Mouse (Mus musculus) liver, embryonic 11.5 days (tissue): Measurements from ENCODE around the gene 6030458C11Rik. TPM values are rescaled to one million over a fixed set of nuclear protein-coding genes. Genes with fewer than 3 reads are reported as not detected.
A peak's percentile ranks its signal among the peaks of the same experiment; 100 is the strongest.

ENCODE experiments used
- ATAC-seq: fragments of 200-750 bp; cut with Nextera tagmentation; replicated peaks from 2 replicates; pipeline ENCODE4 v1.8.0; 2017; ENCODE audit warnings: moderate number of reproducible peaks, mild to moderate bottlenecking, moderate TSS enrichment, moderate library complexity; ENCODE audit not compliant: low FRiP score
- DNase-seq: peaks from one replicate; pipeline ENCODE4 v3.0.0-alpha.2; 2017; ENCODE audit warnings: low spot score
- H3K27ac ChIP-seq: fragments of 300-500 bp; sonication (generic); 2 replicates; pipeline ENCODE4 v1.5.1; 2014; ENCODE audit warnings: mild to moderate bottlenecking, low read depth, low read length, control low read depth
- H3K27me3 ChIP-seq: fragments of 300-500 bp; sonication (generic); replicated peaks from 2 replicates; pipeline ENCODE4 v1.6.1; 2014; ENCODE audit warnings: low read length, mixed read lengths; ENCODE audit not compliant: control insufficient read depth, insufficient read depth
- H3K36me3 ChIP-seq: fragments of 300-500 bp; sonication (generic); 2 replicates; pipeline ENCODE4 v1.6.1; 2014; ENCODE audit warnings: mild to moderate bottlenecking, low read length, moderate library complexity, mixed read lengths; ENCODE audit not compliant: control insufficient read depth, insufficient read depth
- H3K4me1 ChIP-seq: fragments of 300-500 bp; sonication (generic); replicated peaks from 2 replicates; pipeline ENCODE4 v1.6.1; 2014; ENCODE audit warnings: low read length, mixed read lengths; ENCODE audit not compliant: control insufficient read depth, insufficient read depth
- H3K4me2 ChIP-seq: fragments of 300-500 bp; sonication (generic); 2 replicates; pipeline ENCODE4 v1.6.1; 2014; ENCODE audit warnings: mild to moderate bottlenecking, control low read depth, moderate library complexity
- H3K4me3 ChIP-seq: fragments of 300-500 bp; sonication (generic); 2 replicates; pipeline ENCODE4 v1.5.1; 2014; ENCODE audit warnings: low read depth, low read length, control low read depth
- H3K9ac ChIP-seq: fragments of 300-500 bp; sonication (generic); 2 replicates; pipeline ENCODE4 v1.6.1; 2014; ENCODE audit warnings: low read depth, low read length, control low read depth
- H3K9me3 ChIP-seq: fragments of 300-500 bp; sonication (generic); 2 replicates; pipeline ENCODE4 v1.6.1; 2016; ENCODE audit warnings: low read length, inconsistent platforms, mixed read lengths; ENCODE audit not compliant: control insufficient read depth
- WGBS: fragments of 180-500 bp; shearing (Covaris S2); extraction: QIAGEN DNeasy Blood & Tissue Kit; methylation state at CpG from one replicate; pipeline ENCODE4 v1.1.7; 2014; 5-methylcytosine and 5-hydroxymethylcytosine counted together
- polyA plus RNA-seq: library from polyadenylated mRNA; unstranded; fragments of >200 nt; fragmentation: Nextera tagmentation; extraction: Ambion mirVana; gene quantifications from 2 replicates; pipeline ENCODE4 v1.2.1, GENCODE M21; 2014

The 6030458C11Rik gene
- polyA plus RNA-seq, 1 experiment from 2014 or later, result 60.1 TPM

- Histone ChIP-seq H3K27me3 (no peaks in the 10 kb centered on the region), H3K4me3 (peak overlapping the region; percentile 82), H3K9ac (peak overlapping the region; percentile 83), H3K27ac (peak overlapping the region; percentile 13; the same call in 1 of the 2 replicates), H3K4me2 (peak overlapping the region; percentile 79), H3K9me3 (no peaks in the 10 kb centered on the region), H3K36me3 (peaks cover 18% of the 10 kb centered on the region), H3K4me1 (peaks cover 12% of the 10 kb centered on the region)
- 43% methylated on average over 12 of the region's 12 CpGs for whole genome bisulfite sequencing
- ATAC-seq (no peak), DNase-seq (no peak)
These were observed 959 bp upstream of the 6030458C11Rik start for GRCm38 (mm10) chr15:12825408-12825807.

- peaks cover 12% of the 10 kb centered on the region for H3K4me1 ChIP-seq
- peak overlapping the region; percentile 79 for H3K4me2 ChIP-seq
- peak overlapping the region; percentile 83 for H3K9ac ChIP-seq
- DNase-seq, result no peak
- no peaks in the 10 kb centered on the region for H3K27me3 ChIP-seq
- ATAC-seq, result peak; percentile 21
- peak overlapping the region; percentile 82 for H3K4me3 ChIP-seq
- H3K27ac ChIP-seq, result peak overlapping the region; percentile 74
- WGBS, result 0% methylated on average over 30 of the region's 31 CpGs
- peaks cover 18% of the 10 kb centered on the region for H3K36me3 ChIP-seq
- H3K9me3 ChIP-seq, result no peaks in the 10 kb centered on the region
These were observed 516 bp upstream of the 6030458C11Rik start for GRCm38 (mm10) chr15:12824965-12825364.

- ATAC-seq (no peak), DNase-seq (no peak)
- WGBS, result 54% methylated on average over 2 of the region's 2 CpGs
- Histone ChIP-seq H3K4me3 (peak overlapping the region; percentile 82), H3K27ac (peak overlapping the region; percentile 91), H3K4me2 (peak overlapping the region; percentile 63), H3K36me3 (peaks cover 21% of the 10 kb centered on the region), H3K9me3 (no peaks in the 10 kb centered on the region), H3K9ac (peak overlapping the region; percentile 92), H3K4me1 (peaks cover 12% of the 10 kb centered on the region), H3K27me3 (no peaks in the 10 kb centered on the region)
These were observed 862 bp downstream of the 6030458C11Rik start for GRCm38 (mm10) chr15:12823455-12824119.

- Histone ChIP-seq H3K36me3 (peaks cover 25% of the 10 kb centered on the region), H3K27me3 (no peaks in the 10 kb centered on the region), H3K27ac (peak overlapping the region; percentile 91), H3K4me2 (peak overlapping the region; percentile 63), H3K9me3 (no peaks in the 10 kb centered on the region), H3K4me3 (peak overlapping the region; percentile 82), H3K4me1 (peaks cover 12% of the 10 kb centered on the region), H3K9ac (no peak overlapping the region; the same call in 1 of the 2 replicates)
- ATAC-seq, result peak; percentile 42
- 58% methylated on average over 9 of the region's 9 CpGs for WGBS
- DNase-seq, result no peak
These were observed 1.7 kb downstream of the 6030458C11Rik start for GRCm38 (mm10) chr15:12822416-12823395.

DNA sequence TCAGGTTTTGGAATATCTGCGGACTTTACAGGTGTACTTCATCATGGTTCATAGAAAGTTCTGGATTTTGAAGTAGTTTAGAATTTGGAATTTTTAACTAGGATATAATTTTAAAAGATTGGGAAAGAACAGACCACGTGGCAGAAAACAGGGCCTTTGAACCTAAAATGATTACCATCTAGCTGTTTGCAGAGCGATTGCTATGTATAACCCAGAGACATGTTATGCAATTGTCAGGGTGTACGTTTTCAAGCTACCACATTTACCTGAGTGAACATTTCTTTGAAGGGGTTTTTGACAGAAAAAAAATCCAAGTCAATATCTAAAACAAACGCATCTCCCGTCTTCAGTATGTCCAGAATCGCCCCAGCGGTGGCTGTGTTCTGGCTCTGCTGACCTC is 6.9 kb downstream of the 6030458C11Rik start:
- no peaks in the 10 kb centered on the region for H3K9me3 ChIP-seq
- no peak overlapping the region for H3K9ac ChIP-seq
- WGBS, result 87% methylated on average over 8 of the region's 8 CpGs
- no peak overlapping the region for H3K4me3 ChIP-seq
- H3K27ac ChIP-seq, result no peak overlapping the region
- DNase-seq (no peak), ATAC-seq (no peak)
- H3K36me3 ChIP-seq, result peaks cover 60% of the 10 kb centered on the region
- H3K4me1 ChIP-seq, result peaks cover 3% of the 10 kb centered on the region
- no peak overlapping the region for H3K4me2 ChIP-seq
- H3K27me3 ChIP-seq, result no peaks in the 10 kb centered on the region

GRCm38 (mm10) chr15:12812646-12813045 is 11.8 kb downstream of the 6030458C11Rik start:
- no peaks in the 10 kb centered on the region for H3K4me1 ChIP-seq
- H3K36me3 ChIP-seq, result peaks cover 70% of the 10 kb centered on the region
- DNase-seq, result no peak
- H3K27ac ChIP-seq, result no peak overlapping the region
- ATAC-seq, result no peak
- no peak overlapping the region for H3K4me2 ChIP-seq
- H3K4me3 ChIP-seq, result no peak overlapping the region
- WGBS, result 94% methylated on average over 11 of the region's 11 CpGs
- no peak overlapping the region for H3K9ac ChIP-seq
- H3K9me3 ChIP-seq, result no peaks in the 10 kb centered on the region
- no peaks in the 10 kb centered on the region for H3K27me3 ChIP-seq

GRCm38 (mm10) chr15:12809305-12809704 is 15.1 kb downstream of the 6030458C11Rik start:
- DNase-seq (no peak), ATAC-seq (no peak)
- no peak overlapping the region for H3K27ac ChIP-seq
- no peaks in the 10 kb centered on the region for H3K9me3 ChIP-seq
- H3K4me1 ChIP-seq, result no peaks in the 10 kb centered on the region; the same call in 1 of the 2 replicates
- H3K4me3 ChIP-seq, result no peak overlapping the region
- 84% methylated on average over 6 of the region's 6 CpGs for WGBS
- H3K4me2 ChIP-seq, result no peak overlapping the region
- peaks cover 53% of the 10 kb centered on the region for H3K36me3 ChIP-seq
- H3K9ac ChIP-seq, result no peak overlapping the region
- H3K27me3 ChIP-seq, result no peaks in the 10 kb centered on the region

- Histone ChIP-seq H3K27ac (no peak overlapping the region), H3K9me3 (no peaks in the 10 kb centered on the region), H3K9ac (no peak overlapping the region), H3K4me3 (no peak overlapping the region), H3K4me1 (no peaks in the 10 kb centered on the region; the same call in 1 of the 2 replicates), H3K27me3 (no peaks in the 10 kb centered on the region), H3K36me3 (peaks cover 36% of the 10 kb centered on the region), H3K4me2 (no peak overlapping the region)
- WGBS, result 95% methylated on average over 10 of the region's 10 CpGs
- DNase-seq (no peak), ATAC-seq (no peak)
These were observed 17.4 kb downstream of the 6030458C11Rik start for GRCm38 (mm10) chr15:12807088-12807487.
